Mouse (Mus musculus) activated CD4-positive, CD25-positive, alpha-beta regulatory T cell (primary cell): Measurements from ENCODE around the gene Gm8020. TPM values are rescaled to one million over a fixed set of nuclear protein-coding genes. Genes with fewer than 3 reads are reported as not detected.

Source experiments
- polyA plus RNA-seq, 2 experiments: library from polyadenylated mRNA; unstranded; fragments of 100-300 nt; shearing (Covaris generic); gene quantifications; one replicate each; pipeline ENCODE4 v1.2.1; 2017

Gm8020 gene
- not detected for polyA plus RNA-seq

DNA sequence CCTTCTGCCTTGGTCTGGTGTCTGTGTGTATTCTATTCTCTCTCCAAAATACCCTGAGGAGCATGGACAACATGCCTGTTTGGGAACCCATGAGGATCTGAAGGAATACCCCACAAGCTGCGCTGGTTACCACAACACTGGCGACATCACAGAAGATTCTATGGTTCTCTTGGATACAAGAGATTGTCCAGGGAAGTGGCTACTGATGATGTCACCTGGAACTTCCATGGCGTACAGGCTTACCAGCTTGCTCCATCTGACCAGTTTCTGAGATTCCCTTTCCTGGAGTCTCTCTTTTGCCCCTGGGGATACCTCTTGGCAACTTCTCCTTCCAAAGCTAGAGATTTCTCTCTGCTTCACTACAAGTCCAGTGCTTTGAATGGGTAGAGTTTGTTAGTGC lies at the start of gene Gm8020:
Gm8020 (minus strand) TSS at position 101 of the 400 bp plus-strand sequence.

GRCm38 (mm10) chr14:42524182-42524581 lies 22.0 kb upstream of the Gm8020 start, which contains the start of gene Gm8024:
Gene Gm8024 (minus strand): TSS chr14:42524282.

GRCm38 (mm10) chr14:42463581-42463980 lies 38.6 kb downstream of the Gm8020 start, which contains the start of gene Gm8011:
Gene Gm8011 (plus strand): TSS chr14:42463881.

Other genes starting within 250 kb of the Gm8020 start
- gene Gm17026, start 242.3 kb downstream of the Gm8020 start, polyA plus RNA-seq: not detected
- under 1 TPM in 1 of 2 experiments, not detected in 1; 0.21 TPM for gene Gm9611, start 205.0 kb downstream of the Gm8020 start, polyA plus RNA-seq
- gene Gm7995, start 192.1 kb downstream of the Gm8020 start, polyA plus RNA-seq: not detected
- gene Gm8005, start 62.7 kb downstream of the Gm8020 start, polyA plus RNA-seq: not detected
- gene Gm8011, start 38.5 kb downstream of the Gm8020 start, polyA plus RNA-seq: under 1 TPM in 1 of 2 experiments, not detected in 1; 0.11 TPM
- gene Gm8024, start 21.9 kb upstream of the Gm8020 start, polyA plus RNA-seq: not detected
- gene Gm17124, start 97.5 kb upstream of the Gm8020 start, polyA plus RNA-seq: not detected
- gene Gm3633, start 139.6 kb upstream of the Gm8020 start, polyA plus RNA-seq: under 1 TPM in 1 of 2 experiments, not detected in 1; 0.16 TPM
- not detected for gene Gm10378, start 153.6 kb upstream of the Gm8020 start, polyA plus RNA-seq